Mouse (Mus musculus): ENCODE data around the gene Dab2ip.

Dab2ip gene

GRCm38 (mm10) chr2:35661454-35662000 lies 103.5 kb downstream of the Dab2ip start:
- DNase-seq = no peak

- DNase-seq = peak; percentile 76
Measured at GRCm38 (mm10) chr2:35662001-35662491, 104.0 kb downstream of the Dab2ip start.

GRCm38 (mm10) chr2:35662738-35663550 lies 104.9 kb downstream of the Dab2ip start:
- peak; percentile 62 for DNase-seq

- no peak for DNase-seq
Measured at GRCm38 (mm10) chr2:35667746-35668145, 109.7 kb downstream of the Dab2ip start.

- DNase-seq = no peak
Measured at GRCm38 (mm10) chr2:35669217-35669616, 111.2 kb downstream of the Dab2ip start.

- no peak for DNase-seq
Measured at GRCm38 (mm10) chr2:35669748-35670147, 111.7 kb downstream of the Dab2ip start.

GRCm38 (mm10) chr2:35670300-35670699 lies 112.2 kb downstream of the Dab2ip start:
- no peak for DNase-seq

- no peak for DNase-seq
Measured at GRCm38 (mm10) chr2:35671980-35672910, 114.2 kb downstream of the Dab2ip start.

GRCm38 (mm10) chr2:35673181-35673580 lies 115.1 kb downstream of the Dab2ip start:
- DNase-seq = no peak

GRCm38 (mm10) chr2:35673986-35674385 lies 115.9 kb downstream of the Dab2ip start:
- no peak for DNase-seq

- no peak for DNase-seq
Measured at GRCm38 (mm10) chr2:35674431-35674830, 116.4 kb downstream of the Dab2ip start.

- DNase-seq = no peak
Measured at GRCm38 (mm10) chr2:35676075-35676665, 118.1 kb downstream of the Dab2ip start.

- peak; percentile 69 for DNase-seq
Measured at GRCm38 (mm10) chr2:35677855-35678254, 119.8 kb downstream of the Dab2ip start.

- DNase-seq = no peak
Measured at GRCm38 (mm10) chr2:35678440-35678839, 120.4 kb downstream of the Dab2ip start.

- DNase-seq = peak; percentile 39
Measured at GRCm38 (mm10) chr2:35679812-35680672, 122.0 kb downstream of the Dab2ip start.

- DNase-seq = no peak
Measured at GRCm38 (mm10) chr2:35680833-35681232, 122.8 kb downstream of the Dab2ip start.

GRCm38 (mm10) chr2:35684005-35684404 lies 125.9 kb downstream of the Dab2ip start:
- DNase-seq = no peak

- no peak for DNase-seq
Measured at GRCm38 (mm10) chr2:35684735-35685312, 126.8 kb downstream of the Dab2ip start.

- no peak for DNase-seq
Measured at GRCm38 (mm10) chr2:35686104-35686503, 128.0 kb downstream of the Dab2ip start.

GRCm38 (mm10) chr2:35687557-35688070 lies 129.5 kb downstream of the Dab2ip start:
- DNase-seq = no peak

GRCm38 (mm10) chr2:35688121-35688520 lies 130.1 kb downstream of the Dab2ip start:
- DNase-seq = no peak

Data from embryo, embryonic 11 days (tissue).